Comparison of ENCODE assay signal across 9 mouse cellular contexts in genomic region chr7:27384731-27385130, GRCm38 (mm10). TPM values are rescaled to one million over a fixed set of nuclear protein-coding genes. Genes with fewer than 3 reads are reported as not detected.
DNase-seq lines count a peak whose midpoint lies in the region; ATAC-seq and TF ChIP-seq lines count a peak whose summit lies in the region.
"Had no signal": no experiment of that assay in that cellular context is flagged by ENCODE, and none has a peak within 500 bp of the region (broad histone marks: within the 10 kb centered on the region; RNA-seq: fewer than 3 reads in every experiment).

No protein-coding gene starts in this region.

- H3K9me3 ChIP-seq in hindbrain, embryonic 10.5 days, result no peaks in the 10 kb centered on the region
- no peaks in the 10 kb centered on the region for H3K9me3 ChIP-seq in hindbrain, embryonic 16.5 days (ENCODE audit: control insufficient read depth, low read length)
- H3K9me3 ChIP-seq in heart, embryonic 12.5 days (replicated peaks), result no peaks in the 10 kb centered on the region; the same call in 1 of the 2 replicates

- no peaks in the 10 kb centered on the region for H3K79me2 ChIP-seq in liver, adult 2 months (ENCODE audit: control insufficient read depth, insufficient read depth, low read length)

- DNase-seq in hindbrain, embryonic 10.5 days (ENCODE audit: low spot score), result peak; percentile 52
- no peak for DNase-seq in liver, adult 2 months (ENCODE audit: extremely low read depth, low read depth, low spot score)
- DNase-seq in frontal cortex, postnatal 10 days (ENCODE audit: low spot score in 2 of 2), result no peak

- no peaks in the 10 kb centered on the region for H3K36me3 ChIP-seq in hindbrain, embryonic 10.5 days
- H3K36me3 ChIP-seq in hindbrain, embryonic 16.5 days (ENCODE audit: control insufficient read depth, insufficient read depth, low read length), result no peaks in the 10 kb centered on the region
- no peaks in the 10 kb centered on the region for H3K36me3 ChIP-seq in heart, embryonic 12.5 days
- no peaks in the 10 kb centered on the region for H3K36me3 ChIP-seq in liver, adult 2 months (ENCODE audit: control insufficient read depth, insufficient read depth, low read length)
- H3K36me3 ChIP-seq in small intestine, adult 2 months (ENCODE audit: control insufficient read depth, insufficient read depth, low read length), result no peaks in the 10 kb centered on the region

- H3K27me3 ChIP-seq in hindbrain, embryonic 10.5 days (ENCODE audit: insufficient read depth, poor library complexity, severe bottlenecking), result peaks cover 7% of the 10 kb centered on the region; the same call in 1 of the 2 replicates
- H3K27me3 ChIP-seq in hindbrain, embryonic 16.5 days (replicated peaks; ENCODE audit: control insufficient read depth, insufficient read depth, low read length), result peaks cover 4% of the 10 kb centered on the region; the same call in 1 of the 2 replicates
- H3K27me3 ChIP-seq in heart, embryonic 12.5 days (replicated peaks), result peaks cover 14% of the 10 kb centered on the region
- H3K27me3 ChIP-seq in liver, adult 2 months (ENCODE audit: control insufficient read depth, insufficient read depth, low read length), result no peaks in the 10 kb centered on the region
- H3K27me3 ChIP-seq in small intestine, adult 2 months (ENCODE audit: control insufficient read depth, insufficient read depth, low read length), result no peaks in the 10 kb centered on the region

- no peak overlapping the region for H3K9ac ChIP-seq in hindbrain, embryonic 16.5 days (ENCODE audit: low read depth, low read length)
- no peak overlapping the region for H3K9ac ChIP-seq in heart, embryonic 12.5 days
- H3K9ac ChIP-seq in liver, adult 2 months (ENCODE audit: low read depth, low read length), result no peak overlapping the region

- H3K4me3 ChIP-seq in hindbrain, embryonic 10.5 days, result no peak overlapping the region
- no peak overlapping the region for H3K4me3 ChIP-seq in hindbrain, embryonic 16.5 days (ENCODE audit: low read length)
- H3K4me3 ChIP-seq in bone marrow, adult 2 months (replicated peaks; ENCODE audit: control insufficient read depth, low read depth, low read length), result no peak overlapping the region
- H3K4me3 ChIP-seq in heart, embryonic 12.5 days, result no peak overlapping the region
- H3K4me3 ChIP-seq in liver, adult 2 months (ENCODE audit: insufficient read depth, low read depth, low read length), result no peak overlapping the region
- no peak overlapping the region for H3K4me3 ChIP-seq in small intestine, adult 2 months (ENCODE audit: low read depth, low read length)
- H3K4me3 ChIP-seq: erythroblast, embryonic 14.5 days had no signal

- no peak overlapping the region for H3K4me2 ChIP-seq in hindbrain, embryonic 16.5 days (ENCODE audit: low read length)
- no peak overlapping the region for H3K4me2 ChIP-seq in heart, embryonic 12.5 days

- peaks cover 8% of the 10 kb centered on the region; the same call in 1 of the 2 replicates for H3K4me1 ChIP-seq in hindbrain, embryonic 10.5 days (replicated peaks)
- H3K4me1 ChIP-seq in hindbrain, embryonic 16.5 days (ENCODE audit: control insufficient read depth, insufficient read depth, low read depth, low read length), result no peaks in the 10 kb centered on the region
- no peaks in the 10 kb centered on the region for H3K4me1 ChIP-seq in bone marrow, adult 2 months (ENCODE audit: control insufficient read depth, insufficient read depth, low read length)
- 0 out of 2 replicates have a peak, but pooled peaks cover 3% of the 10 kb centered on the region for H3K4me1 ChIP-seq in heart, embryonic 12.5 days (replicated peaks)
- H3K4me1 ChIP-seq in liver, adult 2 months (ENCODE audit: control insufficient read depth, insufficient read depth, low read length), result no peaks in the 10 kb centered on the region
- H3K4me1 ChIP-seq in small intestine, adult 2 months (ENCODE audit: control insufficient read depth, insufficient read depth, insufficient read length, low read length), result no peaks in the 10 kb centered on the region

- H3K27ac ChIP-seq in hindbrain, embryonic 10.5 days, result no peak overlapping the region
- H3K27ac ChIP-seq in hindbrain, embryonic 16.5 days (ENCODE audit: low read depth, low read length), result no peak overlapping the region
- no peak overlapping the region for H3K27ac ChIP-seq in bone marrow, adult 2 months (ENCODE audit: control insufficient read depth, insufficient read depth, low read depth, low read length, poor library complexity)
- H3K27ac ChIP-seq in heart, embryonic 12.5 days (ENCODE audit: poor library complexity, severe bottlenecking), result no peak overlapping the region
- H3K27ac ChIP-seq in liver, adult 2 months (replicated peaks; ENCODE audit: insufficient read depth, low read depth, low read length), result no peak overlapping the region
- no peak overlapping the region for H3K27ac ChIP-seq in small intestine, adult 2 months (ENCODE audit: insufficient read depth, low read depth, low read length)

- no peak for ATAC-seq in hindbrain, embryonic 16.5 days
- ATAC-seq in CD4-positive, CD25-positive, alpha-beta regulatory T cell, adult 4 months, result peak; percentile 57
- ATAC-seq in heart, embryonic 12.5 days (ENCODE audit: insufficient number of reproducible peaks, low FRiP score), result peak; percentile 57; the same call in 1 of the 2 replicates

- WGBS in hindbrain, embryonic 10.5 days, result 39% methylated on average over 4 of the region's 4 CpGs
- 27% methylated on average over 4 of the region's 4 CpGs for WGBS in hindbrain, embryonic 16.5 days
- 36% methylated on average over 4 of the region's 4 CpGs for WGBS in bone marrow, adult 2 months
- 39% methylated on average over 4 of the region's 4 CpGs for WGBS in heart, embryonic 12.5 days
- 42% methylated on average over 4 of the region's 4 CpGs for WGBS in liver, adult 2 months
- 40% methylated on average over 4 of the region's 4 CpGs for WGBS in small intestine, adult 2 months

- TF ChIP-seq POLR2A in bone marrow, adult 2 months (IDR thresholded peaks at IDR 0.05; ENCODE audit: borderline replicate concordance, control insufficient read depth, low read depth, low read length), result no peak
- TF ChIP-seq POLR2A in liver, adult 2 months (IDR thresholded peaks at IDR 0.05; ENCODE audit: extremely low read depth, insufficient read depth, low read length), result no peak
- no peak for TF ChIP-seq POLR2A in small intestine, adult 2 months (IDR thresholded peaks at IDR 0.05; ENCODE audit: low read depth, low read length)

- peak; percentile 73 for TF ChIP-seq CTCF in bone marrow, adult 2 months (IDR thresholded peaks at IDR 0.05; ENCODE audit: control insufficient read depth, insufficient read depth, low read length)
- TF ChIP-seq CTCF in liver, adult 2 months (IDR thresholded peaks at IDR 0.05; ENCODE audit: low read depth, low read length), result peak; percentile 87
- TF ChIP-seq CTCF in small intestine, adult 2 months (IDR thresholded peaks at IDR 0.05; ENCODE audit: extremely low read depth, insufficient read length, insufficient replicate concordance, low read depth, low read length), result peak; percentile 89

RNA-seq across cellular contexts. Expression of gene Gm20479, which starts 27.5 kb away (rescaled TPM):
- polyA plus RNA-seq in hindbrain, embryonic 10.5 days (2016; fragmentation: Nextera tagmentation; extraction: Ambion mirVana), result 0.50 TPM in 1 of 2 replicates, not detected in the other
- polyA plus RNA-seq in hindbrain, embryonic 16.5 days (2015; fragmentation: Nextera tagmentation; extraction: Ambion mirVana), result not detected in 2 replicates
- polyA plus RNA-seq in CD4-positive, CD25-positive, alpha-beta regulatory T cell, adult 4 months (2017; shearing (Covaris generic)), result not detected
- not detected in 2 replicates for polyA plus RNA-seq in bone marrow, adult 2 months (2011; ENCODE audit: insufficient read depth, insufficient read length, low replicate concordance, missing spikeins)
- 1.2 and 1.5 TPM in 2 replicates for polyA plus RNA-seq in heart, embryonic 12.5 days (2016; fragmentation: Nextera tagmentation; extraction: Ambion mirVana)
- total RNA-seq in liver, adult 2 months (2014; rRNA removed), result not detected in 2 replicates
- polyA plus RNA-seq in liver, adult 2 months (2012; rRNA removed), result not detected in 2 replicates
- polyA plus RNA-seq in small intestine, adult 2 months (2012; rRNA removed), result not detected in 2 replicates
- polyA plus RNA-seq: erythroblast, embryonic 14.5 days had no signal

RNA-seq across cellular contexts. Expression of gene Shkbp1, which starts 28.9 kb away (rescaled TPM):
- polyA plus RNA-seq in hindbrain, embryonic 10.5 days (2016; fragmentation: Nextera tagmentation; extraction: Ambion mirVana), result 76.3 and 87.4 TPM in 2 replicates
- 31.6 and 38.0 TPM in 2 replicates for polyA plus RNA-seq in hindbrain, embryonic 16.5 days (2015; fragmentation: Nextera tagmentation; extraction: Ambion mirVana)
- 10 to 100 TPM; 49.2 to 76.0 TPM for polyA plus RNA-seq in CD4-positive, CD25-positive, alpha-beta regulatory T cell, adult 4 months (2017; shearing (Covaris generic))
- 44.6 and 80.0 TPM in 2 replicates for polyA plus RNA-seq in bone marrow, adult 2 months (2011; ENCODE audit: insufficient read depth, insufficient read length, low replicate concordance, missing spikeins)
- polyA plus RNA-seq in heart, embryonic 12.5 days (2016; fragmentation: Nextera tagmentation; extraction: Ambion mirVana), result 35.4 and 39.4 TPM in 2 replicates
- total RNA-seq in liver, adult 2 months (2014; rRNA removed), result 3.6 and 4.4 TPM in 2 replicates
- 19.8 and 23.9 TPM in 2 replicates for polyA plus RNA-seq in liver, adult 2 months (2012; rRNA removed)
- polyA plus RNA-seq in small intestine, adult 2 months (2012; rRNA removed), result 62.1 and 115 TPM in 2 replicates

RNA-seq across cellular contexts. Expression of gene Ltbp4, which starts 47.2 kb away (rescaled TPM):
- 5.8 and 7.5 TPM in 2 replicates for polyA plus RNA-seq in hindbrain, embryonic 10.5 days (2016; fragmentation: Nextera tagmentation; extraction: Ambion mirVana)
- polyA plus RNA-seq in hindbrain, embryonic 16.5 days (2015; fragmentation: Nextera tagmentation; extraction: Ambion mirVana), result 14.1 and 17.2 TPM in 2 replicates
- polyA plus RNA-seq in CD4-positive, CD25-positive, alpha-beta regulatory T cell, adult 4 months (2017; shearing (Covaris generic)), result 1 to 10 TPM in 1 of 2 experiments, under 1 TPM in 1; 0.77 to 2.0 TPM
- polyA plus RNA-seq in bone marrow, adult 2 months (2011; ENCODE audit: insufficient read depth, insufficient read length, low replicate concordance, missing spikeins), result 1.3 and 5.8 TPM in 2 replicates
- polyA plus RNA-seq in heart, embryonic 12.5 days (2016; fragmentation: Nextera tagmentation; extraction: Ambion mirVana), result 53.9 and 57.1 TPM in 2 replicates
- 9.4 and 24.2 TPM in 2 replicates for total RNA-seq in liver, adult 2 months (2014; rRNA removed)
- 29.2 and 32.5 TPM in 2 replicates for polyA plus RNA-seq in liver, adult 2 months (2012; rRNA removed)
- 136 and 163 TPM in 2 replicates for polyA plus RNA-seq in small intestine, adult 2 months (2012; rRNA removed)
